Comparison of ENCODE assay signal across 28 mouse cellular contexts in genomic region chr8:91510716-91511115, GRCm38 (mm10).
DNase-seq lines count a peak whose midpoint lies in the region; ATAC-seq and TF ChIP-seq lines count a peak whose summit lies in the region.
"Had no signal": no experiment of that assay in that cellular context is flagged by ENCODE, and none has a peak within 500 bp of the region (broad histone marks: within the 10 kb centered on the region; RNA-seq: fewer than 3 reads in every experiment).

No protein-coding gene starts in this region.

- H3K4me3 ChIP-seq in hindbrain, embryonic 10.5 days: no peak overlapping the region
- H3K4me3 ChIP-seq in hindbrain, postnatal 0 days (ENCODE audit: low read length): no peak overlapping the region
- H3K4me3 ChIP-seq in midbrain, embryonic 11.5 days (ENCODE audit: low read depth, low read length): no peak overlapping the region
- H3K4me3 ChIP-seq in midbrain, embryonic 15.5 days: no peak overlapping the region
- no peak overlapping the region for H3K4me3 ChIP-seq in embryonic facial prominence, embryonic 14.5 days (ENCODE audit: low read depth, low read length)
- H3K4me3 ChIP-seq in myocyte: no peak overlapping the region
- H3K4me3 ChIP-seq: forebrain, embryonic 10.5 days; heart, adult 2 months; hindbrain, embryonic 15.5 days; kidney, embryonic 15.5 days; liver, embryonic 12.5 days; megakaryocyte, embryonic 14.5 days; neural tube, embryonic 15.5 days had no signal

- peak overlapping the region; percentile 79 for H3K27ac ChIP-seq in hindbrain, embryonic 10.5 days
- H3K27ac ChIP-seq in hindbrain, postnatal 0 days: no peak overlapping the region
- no peak overlapping the region for H3K27ac ChIP-seq in midbrain, embryonic 11.5 days (ENCODE audit: low read depth, low read length)
- H3K27ac ChIP-seq in midbrain, embryonic 15.5 days: no peak overlapping the region
- H3K27ac ChIP-seq in embryonic facial prominence, embryonic 14.5 days (replicated peaks; ENCODE audit: low read depth, low read length): no peak overlapping the region
- H3K27ac ChIP-seq: forebrain, embryonic 10.5 days; heart, adult 2 months; hindbrain, embryonic 15.5 days; kidney, embryonic 15.5 days; liver, embryonic 12.5 days; neural tube, embryonic 15.5 days had no signal

- no peak for ATAC-seq in hindbrain, postnatal 0 days
- no peak for ATAC-seq in midbrain, embryonic 11.5 days (ENCODE audit: low FRiP score)
- ATAC-seq in midbrain, embryonic 15.5 days (replicated peaks): no peak
- ATAC-seq in embryonic facial prominence, embryonic 14.5 days (ENCODE audit: low read depth): no peak
- ATAC-seq: CD4-positive, CD25-positive, alpha-beta regulatory T cell, adult 4 months; forebrain, embryonic 16.5 days; intestine, postnatal 0 days; liver, embryonic 12.5 days; Patski had no signal

- H3K4me1 ChIP-seq in hindbrain, embryonic 10.5 days (replicated peaks): peaks cover 91% of the 10 kb centered on the region
- no peaks in the 10 kb centered on the region for H3K4me1 ChIP-seq in hindbrain, postnatal 0 days (ENCODE audit: insufficient read depth, low read length)
- peaks cover 52% of the 10 kb centered on the region for H3K4me1 ChIP-seq in midbrain, embryonic 11.5 days (ENCODE audit: control insufficient read depth, insufficient read depth, low read length)
- H3K4me1 ChIP-seq in midbrain, embryonic 15.5 days: peaks cover 31% of the 10 kb centered on the region
- H3K4me1 ChIP-seq in embryonic facial prominence, embryonic 14.5 days (ENCODE audit: control insufficient read depth, insufficient read depth, low read length): peaks cover 11% of the 10 kb centered on the region; the same call in 1 of the 2 replicates

- no peak for TF ChIP-seq POLR2A in myocyte (IDR thresholded peaks at IDR 0.05; ENCODE audit: insufficient read length, low read depth)

- H3K36me3 ChIP-seq in hindbrain, embryonic 10.5 days: no peaks in the 10 kb centered on the region
- no peaks in the 10 kb centered on the region for H3K36me3 ChIP-seq in hindbrain, postnatal 0 days (ENCODE audit: insufficient read depth, low read length)
- no peaks in the 10 kb centered on the region for H3K36me3 ChIP-seq in midbrain, embryonic 11.5 days (ENCODE audit: control insufficient read depth, insufficient read depth, low read length)
- no peaks in the 10 kb centered on the region for H3K36me3 ChIP-seq in midbrain, embryonic 15.5 days (replicated peaks)
- H3K36me3 ChIP-seq in embryonic facial prominence, embryonic 14.5 days (ENCODE audit: control insufficient read depth, insufficient read depth, low read length): no peaks in the 10 kb centered on the region
- no peaks in the 10 kb centered on the region for H3K36me3 ChIP-seq in myocyte (ENCODE audit: control insufficient read depth, insufficient read depth)
- H3K36me3 ChIP-seq: forebrain, embryonic 10.5 days; hindbrain, embryonic 15.5 days; kidney, embryonic 15.5 days; liver, embryonic 12.5 days; neural tube, embryonic 15.5 days had no signal

- no peak overlapping the region for H3ac ChIP-seq in myocyte (ENCODE audit: control insufficient read depth, insufficient read length)

- H3K79me2 ChIP-seq in myocyte (ENCODE audit: control insufficient read depth, insufficient read depth): no peaks in the 10 kb centered on the region

- DNase-seq in hindbrain, embryonic 10.5 days (ENCODE audit: low spot score): no peak
- no peak for DNase-seq in hindbrain, postnatal 0 days (ENCODE audit: low spot score)
- peak; percentile 88 for DNase-seq in midbrain, embryonic 11.5 days (ENCODE audit: low spot score, missing footprints)
- DNase-seq in embryonic facial prominence, embryonic 14.5 days (ENCODE audit: low spot score): peak; percentile 51
- DNase-seq in right cerebral cortex, postnatal 4 days: no peak
- DNase-seq: adrenal gland, adult 2 months; cerebellum, adult 11-12 months; gastrocnemius, postnatal 25 days; heart, adult 2 months; heart, postnatal 36 days; kidney, postnatal 4 days; lung, adult 18-20 months; lung, postnatal 10 days; right cerebral cortex, postnatal 14 days; spleen, adult 18-20 months had no signal

- WGBS in hindbrain, embryonic 10.5 days: 41% methylated on average over 5 of the region's 5 CpGs
- 47% methylated on average over 5 of the region's 5 CpGs for WGBS in hindbrain, postnatal 0 days
- 37% methylated on average over 5 of the region's 5 CpGs for WGBS in midbrain, embryonic 11.5 days
- WGBS in midbrain, embryonic 15.5 days: 34% methylated on average over 5 of the region's 5 CpGs
- 27% methylated on average over 5 of the region's 5 CpGs for WGBS in embryonic facial prominence, embryonic 14.5 days

- no peak for TF ChIP-seq CTCF in hindbrain, postnatal 0 days (IDR thresholded peaks at IDR 0.05; ENCODE audit: low read depth)

- H3K9me3 ChIP-seq in hindbrain, embryonic 10.5 days: no peaks in the 10 kb centered on the region
- no peaks in the 10 kb centered on the region for H3K9me3 ChIP-seq in hindbrain, postnatal 0 days (ENCODE audit: low read length)
- H3K9me3 ChIP-seq in midbrain, embryonic 11.5 days (ENCODE audit: control insufficient read depth, low read length): no peaks in the 10 kb centered on the region
- H3K9me3 ChIP-seq in midbrain, embryonic 15.5 days: no peaks in the 10 kb centered on the region
- H3K9me3 ChIP-seq in embryonic facial prominence, embryonic 14.5 days (ENCODE audit: control insufficient read depth, low read length): no peaks in the 10 kb centered on the region
- H3K9me3 ChIP-seq: forebrain, embryonic 10.5 days; G1E; hindbrain, embryonic 15.5 days; kidney, embryonic 15.5 days; liver, embryonic 12.5 days; megakaryocyte, embryonic 14.5 days; neural tube, embryonic 15.5 days had no signal

- H3K4me2 ChIP-seq in hindbrain, postnatal 0 days (ENCODE audit: low read depth, low read length): no peak overlapping the region
- H3K4me2 ChIP-seq in midbrain, embryonic 11.5 days: no peak overlapping the region
- no peak overlapping the region for H3K4me2 ChIP-seq in midbrain, embryonic 15.5 days
- no peak overlapping the region for H3K4me2 ChIP-seq in embryonic facial prominence, embryonic 14.5 days (ENCODE audit: low read depth, low read length)
- H3K4me2 ChIP-seq in myocyte (ENCODE audit: low read depth): peak overlapping the region; percentile 50
- H3K4me2 ChIP-seq: hindbrain, embryonic 15.5 days; kidney, embryonic 15.5 days; liver, embryonic 12.5 days; neural tube, embryonic 15.5 days had no signal

- H3K27me3 ChIP-seq in hindbrain, embryonic 10.5 days (ENCODE audit: insufficient read depth, poor library complexity, severe bottlenecking): peaks cover 82% of the 10 kb centered on the region
- no peaks in the 10 kb centered on the region for H3K27me3 ChIP-seq in hindbrain, postnatal 0 days (ENCODE audit: insufficient read depth, low read length)
- peaks cover 44% of the 10 kb centered on the region for H3K27me3 ChIP-seq in midbrain, embryonic 11.5 days (ENCODE audit: control insufficient read depth, insufficient read depth, low read length)
- H3K27me3 ChIP-seq in midbrain, embryonic 15.5 days (replicated peaks): peaks cover 5% of the 10 kb centered on the region
- H3K27me3 ChIP-seq in embryonic facial prominence, embryonic 14.5 days (replicated peaks; ENCODE audit: control insufficient read depth, insufficient read depth, low read length): no peaks in the 10 kb centered on the region
- no peaks in the 10 kb centered on the region for H3K27me3 ChIP-seq in myocyte (ENCODE audit: control insufficient read depth, insufficient read depth, insufficient read length)
- H3K27me3 ChIP-seq: kidney, embryonic 15.5 days; liver, embryonic 12.5 days; megakaryocyte, embryonic 14.5 days; Patski had no signal

- no peak overlapping the region for H3K9ac ChIP-seq in hindbrain, postnatal 0 days (replicated peaks; ENCODE audit: low read length)
- no peak overlapping the region for H3K9ac ChIP-seq in midbrain, embryonic 11.5 days (ENCODE audit: low read length)
- no peak overlapping the region for H3K9ac ChIP-seq in midbrain, embryonic 15.5 days
- no peak overlapping the region for H3K9ac ChIP-seq in embryonic facial prominence, embryonic 14.5 days (ENCODE audit: low read depth, low read length)
- H3K9ac ChIP-seq: hindbrain, embryonic 15.5 days; kidney, embryonic 15.5 days; liver, embryonic 12.5 days; neural tube, embryonic 15.5 days had no signal

TF ChIP-seq in myocyte, 11 proteins besides CTCF, POLR2A, EP300 and RAD21:
- peak; percentile 35 for TF ChIP-seq TCF3 (IDR thresholded peaks at IDR 0.05; ENCODE audit: insufficient read length, low read depth)
- peak in 2 of 3 experiments; percentile 61 to 96 for TF ChIP-seq MYOG (IDR thresholded peaks at IDR 0.05; ENCODE audit: control insufficient read depth in 1 of 3, insufficient read depth in 1 of 3, insufficient read length in 2 of 3, low read depth in 2 of 3)
- no peak for TF ChIP-seq SRF (IDR thresholded peaks at IDR 0.05; ENCODE audit: control insufficient read depth, insufficient read length, low read depth)
- no peak for TF ChIP-seq USF1 (IDR thresholded peaks at IDR 0.05; ENCODE audit: low read depth)
- TF ChIP-seq MAX (IDR thresholded peaks at IDR 0.05; ENCODE audit: low read depth): no peak
- peak; percentile 71; the same call in 1 of the 2 replicates for TF ChIP-seq CEBPB (IDR thresholded peaks at IDR 0.05; ENCODE audit: insufficient read depth, poor library complexity, severe bottlenecking)
- peak; percentile 54 for TF ChIP-seq TCF12 (IDR thresholded peaks at IDR 0.05; ENCODE audit: insufficient read depth, poor library complexity, severe bottlenecking)
- peak in 2 of 3 experiments; percentile 82 to 89 for TF ChIP-seq MYOD1 (IDR thresholded peaks at IDR 0.05; ENCODE audit: control insufficient read depth in 1 of 3, insufficient read length in 2 of 3, low read depth in 2 of 3)

Comparison
In these comparisons a context has a peak if more than half of its experiments do, and no peak if none do; other contexts are left out.
1. DNase-seq: peak in midbrain, embryonic 11.5 days (single experiment) and embryonic facial prominence, embryonic 14.5 days (single experiment); none in hindbrain, embryonic 10.5 days (single experiment), hindbrain, postnatal 0 days (single experiment) and right cerebral cortex, postnatal 4 days (single experiment).